Mouse (Mus musculus): ENCODE data around the gene Mthfd1l.

Gene Mthfd1l

GRCm38 (mm10) chr10:3976623-3977010 is 3.7 kb downstream of the Mthfd1l start:
- DNase-seq (ENCODE audit: low spot score in 2 of 2) = no peak

GRCm38 (mm10) chr10:3978326-3978725 is 5.4 kb downstream of the Mthfd1l start:
- DNase-seq (ENCODE audit: low spot score in 2 of 2) = no peak

GRCm38 (mm10) chr10:3978792-3979488 is 6.0 kb downstream of the Mthfd1l start:
- no peak for DNase-seq (ENCODE audit: low spot score in 2 of 2)

- no peak for DNase-seq (ENCODE audit: low spot score in 2 of 2)
These were observed 7.3 kb downstream of the Mthfd1l start for GRCm38 (mm10) chr10:3980231-3980630.

- DNase-seq (ENCODE audit: low spot score in 2 of 2) = no peak
These were observed 17.5 kb downstream of the Mthfd1l start for GRCm38 (mm10) chr10:3990295-3990883.

GRCm38 (mm10) chr10:3993365-3994102 is 20.6 kb downstream of the Mthfd1l start:
- no peak for DNase-seq (ENCODE audit: low spot score in 2 of 2)

GRCm38 (mm10) chr10:3995277-3995676 is 22.4 kb downstream of the Mthfd1l start:
- DNase-seq (ENCODE audit: low spot score in 2 of 2) = no peak

GRCm38 (mm10) chr10:3996170-3996876 is 23.4 kb downstream of the Mthfd1l start:
- peak; percentile 35 to 66 for DNase-seq (ENCODE audit: low spot score in 2 of 2)

- no peak for DNase-seq (ENCODE audit: low spot score in 2 of 2)
These were observed 25.0 kb downstream of the Mthfd1l start for GRCm38 (mm10) chr10:3997851-3998426.

- no peak for DNase-seq (ENCODE audit: low spot score in 2 of 2)
These were observed 29.8 kb downstream of the Mthfd1l start for GRCm38 (mm10) chr10:4002711-4003110.

- DNase-seq (ENCODE audit: low spot score in 2 of 2) = no peak
These were observed 32.3 kb downstream of the Mthfd1l start for GRCm38 (mm10) chr10:4005191-4005590.

GRCm38 (mm10) chr10:4006296-4007015 is 33.5 kb downstream of the Mthfd1l start:
- no peak for DNase-seq (ENCODE audit: low spot score in 2 of 2)

GRCm38 (mm10) chr10:4022628-4023303 is 49.8 kb downstream of the Mthfd1l start:
- DNase-seq (ENCODE audit: low spot score in 2 of 2) = no peak

- DNase-seq (ENCODE audit: low spot score in 2 of 2) = no peak
These were observed 53.7 kb downstream of the Mthfd1l start for GRCm38 (mm10) chr10:4026616-4027015.

- no peak for DNase-seq (ENCODE audit: low spot score in 2 of 2)
These were observed 54.5 kb downstream of the Mthfd1l start for GRCm38 (mm10) chr10:4027466-4027865.

- no peak for DNase-seq (ENCODE audit: low spot score in 2 of 2)
These were observed 56.0 kb downstream of the Mthfd1l start for GRCm38 (mm10) chr10:4028851-4029442.

- no peak for DNase-seq (ENCODE audit: low spot score in 2 of 2)
These were observed 60.8 kb downstream of the Mthfd1l start for GRCm38 (mm10) chr10:4033761-4034160.

GRCm38 (mm10) chr10:4036476-4036875 is 63.6 kb downstream of the Mthfd1l start:
- DNase-seq (ENCODE audit: low spot score in 2 of 2) = no peak

- DNase-seq (ENCODE audit: low spot score in 2 of 2) = no peak
These were observed 64.1 kb downstream of the Mthfd1l start for GRCm38 (mm10) chr10:4037066-4037465.

- no peak for DNase-seq (ENCODE audit: low spot score in 2 of 2)
These were observed 65.7 kb downstream of the Mthfd1l start for GRCm38 (mm10) chr10:4038576-4038975.

All from frontal cortex, postnatal 14 days (tissue).